Mouse (Mus musculus): ENCODE results near the gene Tm6sf2.

Gene Tm6sf2

GRCm38 (mm10) chr8:70087836-70088650 lies 15.3 kb downstream of the Tm6sf2 start:
- no peak for DNase-seq (ENCODE audit: extremely low read depth, insufficient read length, low spot score)

DNA sequence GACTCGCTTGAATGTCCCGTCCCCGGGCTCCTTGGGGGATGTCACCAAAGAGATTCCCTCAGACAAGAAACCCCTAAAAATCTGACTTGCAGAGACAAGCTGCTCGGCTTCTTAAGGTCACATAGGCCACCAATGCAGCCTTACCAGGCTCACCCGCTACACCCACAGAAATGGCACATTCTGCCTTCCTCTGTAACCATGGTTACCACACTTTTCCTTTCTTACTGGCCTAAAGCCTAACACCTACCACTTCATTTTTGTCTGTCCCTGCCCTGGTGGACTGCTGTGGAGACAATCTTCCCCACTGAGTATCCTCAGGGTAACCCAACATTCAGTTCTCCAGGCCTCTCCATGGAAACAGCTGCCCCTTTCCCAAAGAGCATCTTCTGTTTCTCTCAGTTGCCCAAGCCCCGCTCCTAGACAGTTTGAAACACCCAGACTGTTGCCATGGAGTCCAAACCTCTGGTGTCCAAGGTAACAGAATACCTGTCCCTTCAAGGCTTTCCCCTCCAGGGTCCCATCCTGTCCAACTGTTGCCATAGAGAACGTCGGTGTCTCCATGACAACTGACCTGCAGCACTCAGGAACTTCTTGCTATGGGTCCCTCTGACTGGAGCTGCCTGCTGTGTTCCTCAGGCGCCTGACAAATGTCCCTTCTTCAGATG lies 16.7 kb downstream of the Tm6sf2 start:
- no peak for DNase-seq (ENCODE audit: extremely low read depth, insufficient read length, low spot score)

- no peak for DNase-seq (ENCODE audit: extremely low read depth, insufficient read length, low spot score)
These were observed 20.1 kb downstream of the Tm6sf2 start for GRCm38 (mm10) chr8:70092786-70093185.

DNA sequence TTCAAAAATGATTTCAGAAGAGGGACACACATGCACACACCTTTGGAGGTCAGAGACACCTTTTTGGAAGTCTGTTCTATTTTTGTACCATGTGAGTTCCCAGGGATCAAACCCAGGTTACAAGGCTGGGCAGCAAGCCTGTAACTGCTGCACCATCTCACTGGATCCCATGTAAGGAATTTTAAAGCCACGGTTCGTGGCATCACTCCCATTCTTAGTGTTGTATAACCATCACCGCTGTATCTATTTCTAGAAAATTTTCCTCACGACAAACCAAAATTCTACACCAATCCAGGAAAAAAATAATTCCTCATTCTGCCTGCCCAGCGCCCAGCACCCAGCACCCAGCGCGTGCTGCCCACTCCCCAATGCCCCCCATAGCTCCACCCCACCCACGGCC lies 26.6 kb downstream of the Tm6sf2 start:
- no peak for DNase-seq (ENCODE audit: extremely low read depth, insufficient read length, low spot score)

- DNase-seq (ENCODE audit: extremely low read depth, insufficient read length, low spot score): no peak
These were observed 27.5 kb downstream of the Tm6sf2 start for GRCm38 (mm10) chr8:70100241-70100640.

DNA sequence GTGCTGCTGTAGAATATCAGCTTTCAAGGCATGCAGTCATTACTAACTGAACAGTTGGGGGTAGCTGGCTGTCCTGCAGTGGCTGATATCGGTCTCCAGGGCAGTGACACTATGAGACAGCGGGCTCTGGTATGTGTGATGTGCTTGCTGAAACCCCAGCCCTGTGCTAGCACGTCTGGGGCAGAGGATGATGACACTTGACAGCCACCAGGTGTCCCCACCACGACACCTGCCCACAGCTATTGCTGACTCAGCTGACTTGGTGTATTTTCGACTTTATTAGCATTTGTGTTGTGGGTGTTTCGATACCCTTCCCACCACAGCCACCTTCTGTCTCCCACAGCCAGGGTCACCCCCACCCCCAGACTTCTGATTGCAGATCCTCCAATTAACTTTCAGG lies 31.8 kb downstream of the Tm6sf2 start:
- DNase-seq (ENCODE audit: extremely low read depth, insufficient read length, low spot score): no peak

DNA sequence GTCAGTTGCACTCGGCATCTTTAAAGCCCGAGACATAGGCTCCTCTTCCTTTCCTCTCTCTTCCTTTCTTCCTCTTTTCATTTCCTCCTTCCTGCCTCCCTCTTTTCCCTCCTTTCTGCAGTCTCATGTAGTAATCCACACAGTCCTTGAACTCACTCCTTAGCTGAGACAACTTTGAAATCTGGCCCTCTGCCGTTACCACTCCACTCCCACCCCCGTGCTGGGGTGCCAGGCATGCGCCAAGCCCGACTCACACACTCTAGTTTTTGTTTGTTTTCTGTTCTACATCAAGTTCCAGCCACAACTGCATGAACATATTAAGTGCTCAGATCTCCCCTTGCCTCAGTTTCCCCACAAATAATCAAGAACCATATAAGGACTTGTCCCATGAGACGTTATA lies 32.2 kb downstream of the Tm6sf2 start:
- DNase-seq (ENCODE audit: extremely low read depth, insufficient read length, low spot score): no peak

GRCm38 (mm10) chr8:70110451-70110850 lies 37.7 kb downstream of the Tm6sf2 start:
- no peak for DNase-seq (ENCODE audit: extremely low read depth, insufficient read length, low spot score)

- no peak for DNase-seq (ENCODE audit: extremely low read depth, insufficient read length, low spot score)
These were observed 38.6 kb downstream of the Tm6sf2 start for GRCm38 (mm10) chr8:70111192-70111795.

DNA sequence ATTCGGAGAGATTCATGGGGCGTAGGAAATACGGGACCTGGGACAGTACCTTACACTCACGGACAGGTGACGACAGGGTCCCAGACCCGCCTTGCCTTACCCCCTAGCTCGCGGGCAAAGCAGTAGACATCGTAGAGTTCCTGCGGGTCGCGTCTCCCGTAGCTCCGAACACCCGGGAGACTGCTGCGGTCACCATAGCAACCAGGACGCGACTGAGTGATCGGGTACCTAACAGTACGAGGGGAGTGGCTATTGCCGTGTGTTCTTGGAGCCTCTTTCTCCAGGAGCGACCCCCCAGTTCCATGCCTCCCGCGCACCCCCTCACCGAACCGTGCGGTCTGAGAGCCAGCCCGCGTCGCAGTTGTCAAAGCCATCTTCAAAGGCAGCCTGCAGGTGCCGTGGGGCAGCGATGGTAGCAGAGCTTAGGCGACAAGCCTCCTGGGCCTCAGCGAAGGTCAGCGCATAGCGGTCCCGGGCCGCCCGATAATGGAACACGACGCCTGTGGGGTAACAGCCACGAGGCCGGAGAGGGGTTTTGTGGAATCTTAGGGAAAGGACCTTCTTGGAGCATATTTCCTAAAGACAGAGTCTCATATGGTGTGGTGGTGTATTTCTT lies 39.8 kb downstream of the Tm6sf2 start:
- DNase-seq (ENCODE audit: extremely low read depth, insufficient read length, low spot score): no peak

- no peak for DNase-seq (ENCODE audit: extremely low read depth, insufficient read length, low spot score)
These were observed 41.8 kb downstream of the Tm6sf2 start for GRCm38 (mm10) chr8:70114488-70114887.

- DNase-seq (ENCODE audit: extremely low read depth, insufficient read length, low spot score): no peak
These were observed 42.2 kb downstream of the Tm6sf2 start for GRCm38 (mm10) chr8:70114892-70115291.

GRCm38 (mm10) chr8:70117611-70118010 lies 44.9 kb downstream of the Tm6sf2 start:
- DNase-seq (ENCODE audit: extremely low read depth, insufficient read length, low spot score): no peak

DNA sequence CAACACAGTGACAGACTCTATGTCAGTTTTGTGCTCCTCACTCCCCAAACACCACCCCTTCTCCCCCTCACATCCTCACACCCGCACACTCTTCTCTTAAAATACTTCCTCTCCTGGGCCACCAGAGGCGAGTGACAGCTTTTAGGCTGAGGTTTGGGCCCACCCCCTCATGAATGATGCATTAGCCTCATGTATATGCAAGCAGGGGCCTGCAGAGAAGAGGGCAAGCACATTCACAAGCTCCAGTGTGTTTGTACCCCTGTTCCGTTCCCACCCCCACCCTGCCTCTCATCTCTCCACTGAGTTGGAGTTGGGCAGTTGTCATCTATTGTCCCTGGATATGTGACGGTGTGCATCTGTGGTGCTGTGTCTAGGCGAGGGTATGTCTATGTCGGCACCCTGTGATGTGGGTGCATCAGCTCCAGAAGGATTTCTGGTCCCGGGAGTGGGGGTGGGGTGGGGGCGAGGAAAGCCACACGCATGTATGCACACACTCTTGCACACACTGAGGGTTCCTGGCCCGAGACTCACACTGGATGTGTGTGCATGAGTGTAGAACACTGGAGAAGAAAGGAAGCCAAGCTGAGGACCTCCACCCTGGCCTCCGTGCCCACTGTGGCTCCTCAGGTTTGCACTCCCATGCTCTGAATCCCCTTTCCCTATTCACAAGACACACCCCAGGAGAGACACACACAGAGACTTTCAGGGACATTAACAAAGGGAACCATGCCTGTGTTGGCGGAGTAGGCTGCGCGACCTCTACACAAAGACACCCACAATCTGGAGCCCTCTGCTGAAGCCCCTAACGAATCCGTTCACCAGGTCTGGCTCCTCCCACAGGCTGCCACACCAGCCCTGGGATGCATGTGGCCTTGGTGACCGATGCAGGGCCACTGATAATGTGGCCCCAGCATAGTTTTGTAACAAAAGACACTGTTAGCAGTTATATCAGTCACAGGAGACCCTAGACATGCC lies 46.3 kb downstream of the Tm6sf2 start:
- no peak for DNase-seq (ENCODE audit: extremely low read depth, insufficient read length, low spot score)

GRCm38 (mm10) chr8:70120667-70121066 lies 47.9 kb downstream of the Tm6sf2 start, which contains the start of gene Ncan:
TSS of gene Ncan (minus strand) at chr8:70120873.
- DNase-seq (ENCODE audit: extremely low read depth, insufficient read length, low spot score): no peak

- no peak for DNase-seq (ENCODE audit: extremely low read depth, insufficient read length, low spot score)
These were observed 50.1 kb downstream of the Tm6sf2 start for GRCm38 (mm10) chr8:70122863-70123262.

DNA sequence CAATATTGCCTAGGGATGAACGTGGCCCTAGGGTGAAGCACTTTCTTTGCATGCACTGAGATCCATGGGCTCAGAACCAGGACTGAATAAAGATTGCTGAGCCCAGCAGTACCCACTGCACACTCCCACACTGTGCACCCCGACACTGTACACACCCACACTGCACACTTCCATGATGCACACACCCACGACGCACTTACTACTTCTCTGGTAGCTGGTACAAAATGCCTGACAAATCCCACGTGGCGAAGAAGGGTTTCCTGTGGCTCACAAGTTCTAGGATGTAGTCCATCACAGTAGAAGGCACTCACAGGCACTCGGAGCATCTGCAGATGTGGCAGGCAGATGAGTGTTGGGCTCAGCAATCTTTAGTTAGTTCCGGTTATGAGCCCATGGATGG lies 52.3 kb downstream of the Tm6sf2 start:
- DNase-seq (ENCODE audit: extremely low read depth, insufficient read length, low spot score): no peak

- peak; percentile 68 for DNase-seq (ENCODE audit: extremely low read depth, insufficient read length, low spot score)
These were observed 55.7 kb downstream of the Tm6sf2 start for GRCm38 (mm10) chr8:70128435-70128834.

- DNase-seq (ENCODE audit: extremely low read depth, insufficient read length, low spot score): peak; percentile 89
These were observed 56.7 kb downstream of the Tm6sf2 start for GRCm38 (mm10) chr8:70129309-70129952.
